Mouse (Mus musculus) lung, adult 2 months (tissue): ENCODE results near the gene Epha8. TPM values are rescaled to one million over a fixed set of nuclear protein-coding genes. Genes with fewer than 3 reads are reported as not detected.
A peak's percentile ranks its signal among the peaks of the same experiment; 100 is the strongest.

Experiments
- DNase-seq: peaks from one replicate; pipeline ENCODE4 v3.0.0; 2022
- H3K4me1 ChIP-seq: fragments of 200-500 bp; 2 replicates; pipeline ENCODE4 v1.6.1; 2011; ENCODE audit warnings: low read length; ENCODE audit not compliant: control insufficient read depth, insufficient read depth
- H3K4me3 ChIP-seq: fragments of 200-500 bp; replicated peaks from 2 replicates; pipeline ENCODE3; 2011; ENCODE audit warnings: low read depth, mild to moderate bottlenecking, control low read depth, low read length; ENCODE audit errors: extremely low read depth
- CTCF ChIP-seq: fragments of 200-500 bp; IDR thresholded peaks from 2 replicates; pipeline ENCODE4 v1.5.1; 2011; ENCODE audit warnings: mild to moderate bottlenecking, low read length, control low read depth; ENCODE audit not compliant: insufficient read depth
- POLR2A ChIP-seq: fragments of 200-500 bp; IDR thresholded peaks from 2 replicates; pipeline ENCODE4 v1.6.1; 2011; ENCODE audit warnings: low read depth, mild to moderate bottlenecking, control low read depth, low read length, borderline replicate concordance; ENCODE audit errors: extremely low read depth
- whole genome bisulfite sequencing: fragments of 180-500 bp; shearing (Covaris S2); methylation state at CpG from one replicate; pipeline ENCODE4 v1.1.7; 2018; 5-methylcytosine and 5-hydroxymethylcytosine counted together
- polyA plus RNA-seq: library from polyadenylated mRNA; depleted of rRNA; stranded (reverse); fragments of >200 nt; gene quantifications from 2 replicates; pipeline ENCODE4 v1.2.3, GENCODE M21; 2012

The Epha8 gene
- polyA plus RNA-seq, 1 experiment: 0.05 TPM

DNA sequence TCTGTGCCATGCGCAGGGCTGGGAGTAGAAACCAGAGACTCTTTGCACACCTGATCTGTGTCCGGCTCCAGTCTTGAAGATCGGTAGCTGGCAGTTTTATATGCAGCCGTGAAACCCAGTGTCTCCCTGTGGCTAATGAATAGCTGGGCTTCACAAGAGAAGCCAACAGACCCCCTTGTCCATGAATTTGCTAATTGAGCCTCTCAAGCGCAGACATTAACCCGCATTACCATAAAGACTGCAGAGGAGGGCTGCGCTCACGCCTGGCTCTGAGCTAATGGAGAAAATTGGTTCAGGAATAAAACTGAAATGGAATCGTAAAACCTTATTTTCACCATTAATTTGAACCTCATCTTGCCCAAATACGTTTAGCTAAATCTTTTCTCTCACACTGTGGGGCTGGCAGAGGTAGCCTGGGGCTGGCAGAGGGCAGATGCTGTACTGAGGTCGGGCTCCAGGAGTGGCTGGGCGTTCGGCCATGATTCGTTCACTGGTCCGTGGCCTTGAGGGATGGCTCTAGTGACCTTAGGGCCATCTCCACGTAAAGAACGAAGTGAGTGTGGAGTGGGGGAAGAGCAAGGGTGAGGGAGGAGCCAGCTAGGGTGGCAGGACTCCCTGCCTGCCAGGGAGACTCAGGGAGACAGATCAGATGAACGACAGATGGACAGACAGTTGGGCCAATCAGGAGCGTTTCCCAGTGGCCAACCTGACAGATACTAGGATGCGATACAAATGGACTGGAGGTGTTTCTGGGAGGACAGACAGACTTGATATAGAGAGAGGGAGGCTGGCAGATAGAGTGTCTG lies 40.1 kb downstream of the Epha8 start:
- Histone ChIP-seq H3K4me3 (no peak overlapping the region), H3K4me1 (no peaks in the 10 kb centered on the region)
- no peak for TF ChIP-seq CTCF
- TF ChIP-seq POLR2A: no peak
- no peak for DNase-seq
- WGBS: 51% methylated on average over 20 of the region's 20 CpGs

- no peak overlapping the region for H3K4me3 ChIP-seq
- TF ChIP-seq POLR2A (no peak), CTCF (no peak)
- no peaks in the 10 kb centered on the region for H3K4me1 ChIP-seq
- 12% methylated on average over 9 of the region's 9 CpGs for WGBS
- DNase-seq: no peak
Measured at GRCm38 (mm10) chr4:136912841-136913240, 43.8 kb downstream of the Epha8 start.

DNA sequence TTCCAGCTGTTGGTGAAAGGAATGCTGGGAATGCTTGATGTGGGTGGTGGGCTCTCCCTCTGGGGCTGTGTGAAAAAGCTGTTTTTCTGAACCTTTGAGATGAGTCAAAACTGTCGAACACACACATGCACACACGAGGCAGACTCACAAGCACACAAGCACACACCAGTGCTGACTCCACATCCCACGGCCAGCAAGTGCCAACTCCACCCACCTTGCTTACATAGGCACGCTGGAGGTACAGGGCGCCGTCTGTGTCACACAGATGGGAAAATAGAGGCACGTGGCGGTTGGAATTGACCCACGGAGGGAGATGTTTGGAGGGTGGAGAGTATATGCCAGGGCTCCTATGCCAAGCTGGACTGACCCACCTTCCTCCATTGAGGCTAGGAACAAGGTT lies 44.8 kb downstream of the Epha8 start:
- H3K4me1 ChIP-seq: no peaks in the 10 kb centered on the region
- DNase-seq: no peak
- TF ChIP-seq POLR2A: no peak
- TF ChIP-seq CTCF: no peak
- WGBS: 33% methylated on average over 9 of the region's 9 CpGs
- H3K4me3 ChIP-seq: no peak overlapping the region

- H3K4me1 ChIP-seq: no peaks in the 10 kb centered on the region
- 8% methylated on average over 17 of the region's 17 CpGs for WGBS
- no peak overlapping the region for H3K4me3 ChIP-seq
- DNase-seq: no peak
- TF ChIP-seq POLR2A (no peak), CTCF (no peak)
Measured at GRCm38 (mm10) chr4:136911211-136911646, 45.4 kb downstream of the Epha8 start.

DNA sequence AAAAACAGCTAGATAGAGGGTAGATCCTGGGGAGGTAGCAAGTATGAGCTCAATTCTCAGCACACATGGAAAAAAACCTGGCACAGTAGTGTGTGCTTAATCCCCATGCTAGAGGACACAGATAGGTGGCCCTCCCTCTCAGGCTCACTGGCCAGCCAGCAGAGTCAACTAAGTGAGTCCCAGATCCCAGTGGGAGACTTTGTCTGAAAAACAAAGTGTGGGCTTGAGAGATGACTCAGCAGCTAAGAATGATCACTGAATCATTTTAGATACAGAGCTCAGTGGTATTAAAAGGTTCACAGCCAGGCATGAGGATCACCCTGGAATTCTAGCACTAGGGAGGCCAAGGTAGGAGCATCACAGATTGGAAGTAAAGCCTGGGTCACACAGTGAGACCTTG lies 48.8 kb downstream of the Epha8 start:
- Histone ChIP-seq H3K4me1 (no peaks in the 10 kb centered on the region), H3K4me3 (no peak overlapping the region)
- DNase-seq: no peak
- TF ChIP-seq CTCF (no peak), POLR2A (no peak)

- DNase-seq: peak; percentile 14
- TF ChIP-seq CTCF (peak; percentile 85), POLR2A (no peak)
- Histone ChIP-seq H3K4me3 (no peak overlapping the region), H3K4me1 (no peaks in the 10 kb centered on the region)
- 14% methylated on average over 7 of the region's 7 CpGs for WGBS
Measured at GRCm38 (mm10) chr4:136907033-136907432, 49.6 kb downstream of the Epha8 start.

DNA sequence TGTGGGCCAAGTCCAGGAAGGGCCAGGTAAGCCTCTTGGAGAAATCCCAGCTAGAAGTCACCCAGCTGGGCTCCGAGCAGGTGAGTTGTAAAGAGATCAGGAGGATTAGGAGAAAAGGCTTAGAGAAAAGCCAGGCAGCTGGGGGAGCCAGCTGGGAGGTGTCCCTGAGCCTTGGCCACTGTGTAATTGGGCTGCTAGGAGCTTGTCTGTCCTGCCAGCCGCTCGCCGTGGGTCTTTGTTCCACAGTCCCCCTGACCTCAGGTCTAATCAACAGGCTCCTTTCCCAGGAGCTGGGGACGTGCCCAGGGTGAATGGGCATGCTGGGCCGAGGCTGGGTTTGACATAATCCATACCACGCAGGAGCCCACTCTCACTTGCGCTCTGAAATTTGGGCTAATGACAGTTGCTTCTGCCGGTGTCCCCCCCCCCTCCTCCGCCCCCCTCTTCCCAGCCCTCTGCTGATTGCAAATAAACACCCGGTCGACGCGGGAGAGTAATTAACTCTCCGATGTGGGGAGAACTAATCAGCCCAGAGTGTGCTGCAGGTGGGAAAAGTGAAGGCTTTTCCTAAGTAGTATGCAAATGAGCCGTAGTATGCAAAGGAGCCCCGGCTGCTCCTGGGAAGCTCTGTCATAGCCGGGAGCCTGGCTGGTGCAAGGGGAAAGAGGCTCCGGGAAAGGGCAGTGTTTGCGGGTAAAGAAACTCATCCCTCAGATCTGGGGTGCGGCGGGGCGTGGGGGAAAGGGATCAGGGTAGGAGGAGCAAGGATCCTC lies 51.7 kb downstream of the Epha8 start:
- WGBS: 3% methylated on average over 23 of the region's 23 CpGs
- H3K4me3 ChIP-seq: no peak overlapping the region
- TF ChIP-seq POLR2A (no peak), CTCF (no peak)
- DNase-seq: no peak
- H3K4me1 ChIP-seq: no peaks in the 10 kb centered on the region

- DNase-seq: no peak
- Histone ChIP-seq H3K4me3 (no peak overlapping the region), H3K4me1 (no peaks in the 10 kb centered on the region)
- 65% methylated on average over 7 of the region's 7 CpGs for WGBS
- TF ChIP-seq CTCF (no peak), POLR2A (no peak)
Measured at GRCm38 (mm10) chr4:136899154-136899553, 57.5 kb downstream of the Epha8 start.

DNA sequence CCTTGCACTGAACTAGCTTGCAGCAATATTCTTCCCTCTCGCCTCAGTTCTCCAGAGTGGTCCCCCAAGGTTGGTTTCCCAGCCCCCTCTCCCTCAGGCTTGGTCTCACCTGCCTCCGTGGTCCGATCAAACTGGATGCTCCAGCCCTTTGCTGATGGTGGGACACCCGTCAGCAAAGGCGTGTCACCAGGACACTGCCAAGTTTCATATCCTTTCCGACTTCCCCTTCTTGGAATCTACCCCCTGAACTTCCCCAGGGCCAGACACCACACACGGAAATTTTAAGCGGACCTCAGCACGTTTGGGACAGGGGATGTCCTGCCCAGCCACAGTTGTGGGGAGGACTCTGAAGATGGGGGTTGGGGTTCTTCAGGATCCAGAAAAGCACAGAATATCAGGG lies 58.0 kb downstream of the Epha8 start, which contains the start of gene C1qa:
Gene C1qa, minus strand, starts transcription at position 167 of the 400 bp plus-strand sequence.
- no peak within 1 kb of the TSS for H3K4me3 ChIP-seq
- 48% methylated on average over 9 of the region's 9 CpGs for WGBS
- no peak for DNase-seq

More for the DNA sequence above, 58.0 kb downstream of the Epha8 start, which contains the start of gene C1qa:
- no peak for TF ChIP-seq CTCF
- TF ChIP-seq POLR2A: peak; percentile 16; the same call in 1 of the 2 replicates
- no peaks in the 10 kb centered on the region for H3K4me1 ChIP-seq
